Mouse (Mus musculus) R1 (cell line): ENCODE results near the gene Wdr3.

Experiments used
- DNase-seq: peaks from one replicate; pipeline ENCODE4 v3.0.0-alpha.2; 2018; ENCODE audit warnings: low read depth, low spot score

Gene Wdr3

GRCm38 (mm10) chr3:100162315-100163105 lies at the start of gene Wdr3, which contains the start of gene Gdap2:
Wdr3 (minus strand) TSS chr3:100162407.
Gdap2 (plus strand) TSS chr3:100162381.
- DNase-seq: peak; percentile 95

DNA sequence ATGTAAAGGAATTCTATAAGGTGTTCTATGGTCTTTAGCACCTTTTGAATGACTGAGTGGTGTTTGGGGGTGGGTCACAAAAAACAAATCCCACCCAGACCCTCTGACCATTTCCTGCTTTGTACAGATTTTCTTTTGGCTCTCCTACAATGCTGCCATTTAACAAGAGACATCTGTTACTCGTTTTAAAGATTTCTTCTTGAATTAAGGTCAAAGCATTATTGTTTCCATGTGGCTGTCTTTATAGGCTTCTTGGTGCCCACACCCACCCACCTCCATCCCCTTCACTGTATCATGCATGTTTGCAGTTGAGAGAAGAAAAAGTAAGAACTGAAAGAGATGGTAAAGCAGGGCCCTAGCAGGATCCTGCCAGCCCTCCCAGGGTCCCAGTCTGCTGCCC lies 44.8 kb upstream of the Wdr3 start:
- DNase-seq: no peak

GRCm38 (mm10) chr3:100201554-100201953 lies 39.3 kb upstream of the Wdr3 start:
- DNase-seq: no peak

GRCm38 (mm10) chr3:100194210-100194609 lies 32.0 kb upstream of the Wdr3 start:
- DNase-seq: peak; percentile 53

DNA sequence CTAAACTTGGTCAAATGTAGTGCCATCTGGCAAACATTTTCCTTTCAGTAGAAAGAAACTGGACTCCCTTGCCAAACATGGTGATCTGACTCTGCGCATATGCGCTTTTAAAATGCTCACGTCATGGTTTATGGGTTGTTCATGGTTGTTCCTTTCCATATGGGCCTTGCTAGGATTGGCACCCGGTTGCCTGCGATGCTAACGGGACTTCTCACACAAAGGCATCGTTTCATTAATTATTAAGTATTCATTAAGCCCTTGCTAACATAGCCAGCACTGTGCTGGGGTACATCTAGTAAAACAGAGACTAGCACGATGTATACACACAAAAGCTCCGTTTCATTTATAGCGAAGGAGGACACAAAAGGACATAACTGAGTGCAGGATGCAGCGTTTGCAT lies 27.7 kb upstream of the Wdr3 start:
- DNase-seq: no peak

- peak; percentile 71 for DNase-seq
Measured at GRCm38 (mm10) chr3:100189444-100189843, 27.2 kb upstream of the Wdr3 start.

- DNase-seq: no peak
Measured at GRCm38 (mm10) chr3:100180471-100180870, 18.3 kb upstream of the Wdr3 start.

GRCm38 (mm10) chr3:100176031-100176430 lies 13.8 kb upstream of the Wdr3 start:
- no peak for DNase-seq

DNA sequence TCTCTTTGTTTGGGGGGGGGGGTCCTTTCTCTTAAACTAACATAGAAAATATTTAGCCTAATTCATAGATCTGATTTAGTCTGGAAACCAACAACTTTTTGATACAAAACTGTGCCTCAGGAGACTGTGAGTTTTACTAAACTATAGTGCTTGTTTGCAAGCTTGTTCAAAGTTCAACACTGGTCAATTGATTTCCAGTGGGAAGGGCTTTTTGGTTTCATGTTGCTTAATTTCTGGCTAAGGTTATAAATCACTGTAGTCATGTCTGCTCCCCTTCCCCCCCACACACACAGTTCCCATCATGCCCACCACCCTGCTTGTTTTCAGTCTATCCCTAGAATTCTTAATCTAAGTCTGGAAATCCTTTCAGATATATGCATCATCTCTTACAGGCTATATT lies 2.8 kb upstream of the Wdr3 start:
- DNase-seq: no peak

DNA sequence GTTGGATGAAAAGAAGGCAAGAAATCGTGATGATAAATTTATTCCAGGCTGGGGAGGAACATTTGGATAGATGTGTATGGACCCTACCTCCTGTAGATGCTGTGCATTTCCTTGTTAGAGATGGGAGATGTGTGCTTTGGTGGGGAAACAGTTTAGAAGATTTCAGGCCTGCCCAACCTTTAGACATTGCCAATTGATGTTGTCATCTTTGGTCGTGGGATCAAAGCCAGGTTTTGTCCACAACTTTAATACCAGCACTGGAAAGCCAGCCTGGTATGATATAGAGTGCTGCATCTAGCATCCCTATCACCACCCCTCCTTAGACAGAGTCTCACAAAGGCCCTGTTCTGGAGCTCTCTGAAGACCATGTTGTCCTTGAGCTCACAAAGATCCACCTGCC lies 1.3 kb upstream of the Wdr3 start:
- DNase-seq: no peak

- no peak for DNase-seq
Measured at GRCm38 (mm10) chr3:100161665-100162314, 417 bp downstream of the Wdr3 start.

GRCm38 (mm10) chr3:100160682-100161445 lies 1.3 kb downstream of the Wdr3 start:
- DNase-seq: no peak

- DNase-seq: no peak
Measured at GRCm38 (mm10) chr3:100122445-100122844, 39.8 kb downstream of the Wdr3 start.

DNA sequence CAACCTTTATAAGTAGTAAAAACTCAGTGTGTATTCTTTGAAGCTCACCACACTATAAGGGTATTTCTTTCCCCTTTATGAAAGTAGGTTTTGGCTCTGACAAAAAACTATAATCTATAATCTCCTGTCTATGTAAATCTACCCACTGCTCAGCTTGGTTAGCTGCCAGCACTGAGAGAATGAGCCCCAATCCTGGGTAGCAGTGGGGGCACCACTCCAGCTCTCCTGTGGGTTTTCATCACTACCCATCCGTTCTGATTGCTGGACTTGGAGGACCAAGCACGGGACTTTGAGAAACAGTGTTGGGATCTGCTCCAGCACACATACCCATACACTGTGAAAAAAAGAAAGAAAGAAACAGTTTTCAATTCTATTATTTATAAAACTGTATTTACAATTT lies 40.2 kb downstream of the Wdr3 start:
- no peak for DNase-seq

- DNase-seq: no peak
Measured at GRCm38 (mm10) chr3:100118681-100119080, 43.5 kb downstream of the Wdr3 start.

DNA sequence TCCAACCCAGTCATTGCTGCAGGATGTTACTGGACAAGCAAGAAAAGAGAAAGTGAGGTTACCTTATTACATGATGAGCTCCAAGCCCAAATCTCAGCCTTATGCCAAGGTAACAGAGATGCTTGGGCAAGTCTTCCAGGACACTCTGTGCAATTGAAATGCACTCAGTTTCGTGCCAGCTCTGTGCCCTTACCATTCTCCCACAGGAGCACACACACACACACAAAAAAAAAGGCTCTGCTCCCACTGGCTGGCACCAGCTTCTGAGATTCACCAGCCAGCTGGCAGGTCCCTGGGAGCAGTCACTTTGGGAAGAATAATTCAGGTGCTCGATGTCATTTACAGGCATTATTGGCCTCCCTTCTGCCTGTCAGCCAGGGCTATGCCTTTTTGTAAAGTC lies 55.5 kb downstream of the Wdr3 start:
- DNase-seq: no peak

GRCm38 (mm10) chr3:100102386-100103092 lies 59.7 kb downstream of the Wdr3 start:
- DNase-seq: no peak
